ENCODE assay signal across 16 mouse cellular contexts in the genomic region with DNA sequence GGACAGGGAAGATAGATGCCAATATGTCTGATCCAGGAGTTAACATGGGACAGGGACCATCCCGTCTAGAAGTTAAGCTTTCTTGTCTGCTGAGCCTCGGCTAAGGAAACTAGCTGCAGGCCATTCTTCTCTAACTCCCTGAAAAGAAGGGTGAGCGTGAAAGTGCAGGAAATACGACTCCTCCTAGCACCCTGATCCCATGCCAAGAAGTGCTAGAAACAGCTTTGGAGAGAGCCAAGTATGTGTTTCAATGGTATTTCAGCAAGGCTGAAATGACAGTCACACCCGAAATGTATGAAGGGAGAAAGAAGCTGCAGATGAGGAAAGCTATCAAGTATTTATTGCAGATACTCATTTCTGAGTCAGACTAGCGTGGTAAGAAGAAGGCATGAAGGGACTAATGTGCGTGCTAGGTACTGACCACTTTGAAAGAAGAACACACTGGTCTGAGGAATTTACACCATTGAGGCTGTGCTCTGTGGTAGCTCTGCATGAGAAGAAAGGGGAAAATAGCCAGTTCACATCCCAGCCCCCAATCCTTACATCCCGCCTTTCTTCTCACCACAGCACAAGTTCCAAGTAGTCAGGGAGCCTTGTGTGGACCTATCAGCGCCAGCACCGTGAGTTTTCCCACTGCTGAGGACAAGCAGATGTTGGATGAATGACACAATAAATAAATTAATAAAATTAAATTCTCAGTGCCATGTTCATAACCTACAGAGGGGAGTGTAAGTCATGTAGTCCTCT. TPM values are rescaled to one million over a fixed set of nuclear protein-coding genes. Genes with fewer than 3 reads are reported as not detected.
DNase-seq lines count a peak whose midpoint lies in the region; ATAC-seq and TF ChIP-seq lines count a peak whose summit lies in the region.
"Had no signal": no experiment of that assay in that cellular context is flagged by ENCODE, and none has a peak within 500 bp of the region (broad histone marks: within the 10 kb centered on the region; RNA-seq: fewer than 3 reads in every experiment).

No protein-coding gene starts in this region.

- no peak overlapping the region for H3K27ac ChIP-seq in hindbrain, postnatal 0 days
- H3K27ac ChIP-seq in hindbrain, embryonic 13.5 days = no peak overlapping the region
- H3K27ac ChIP-seq in embryonic fibroblast, embryonic 13.5 days (ENCODE audit: insufficient read depth, low read length) = peak overlapping the region; percentile 98
- peak overlapping the region; percentile 69 for H3K27ac ChIP-seq in lung, embryonic 15.5 days
- no peak overlapping the region for H3K27ac ChIP-seq in forebrain, embryonic 14.5 days (ENCODE audit: low read depth, low read length)
- H3K27ac ChIP-seq: embryonic facial prominence, embryonic 12.5 days; hindbrain, embryonic 15.5 days; liver, embryonic 14.5 days; midbrain, embryonic 13.5 days had no signal

- WGBS in hindbrain, postnatal 0 days = 55% methylated on average over 10 of the region's 10 CpGs
- 70% methylated on average over 10 of the region's 10 CpGs for WGBS in hindbrain, embryonic 13.5 days
- WGBS in lung, embryonic 15.5 days = 36% methylated on average over 10 of the region's 10 CpGs
- 69% methylated on average over 10 of the region's 10 CpGs for WGBS in forebrain, embryonic 14.5 days

- DNase-seq in hindbrain, postnatal 0 days (ENCODE audit: low spot score) = peak; percentile 21
- peak; percentile 40 for DNase-seq in Muller cell, postnatal 12 days (ENCODE audit: inconsistent ontology term)
- DNase-seq in layer of hippocampus, postnatal 25 days (ENCODE audit: extremely low spot score in 1 of 2, low spot score in 1 of 2) = no peak
- no peak for DNase-seq in forebrain, embryonic 14.5 days (ENCODE audit: low spot score)
- no peak for DNase-seq in embryo, embryonic 11 days
- DNase-seq: cerebellum, adult 18-20 months; layer of hippocampus, postnatal 36 days; thymus, adult 18-20 months had no signal

- ATAC-seq in hindbrain, postnatal 0 days = no peak
- no peak for ATAC-seq in hindbrain, embryonic 13.5 days (ENCODE audit: low FRiP score)
- ATAC-seq in lung, embryonic 15.5 days (ENCODE audit: borderline replicate concordance, extremely low read depth, low FRiP score, low TSS enrichment) = peak; percentile 86
- no peak for ATAC-seq in forebrain, embryonic 14.5 days
- ATAC-seq: midbrain, embryonic 13.5 days had no signal

- H3K4me3 ChIP-seq in hindbrain, postnatal 0 days (ENCODE audit: low read length) = no peak overlapping the region
- H3K4me3 ChIP-seq in hindbrain, embryonic 13.5 days = no peak overlapping the region
- H3K4me3 ChIP-seq in embryonic fibroblast, embryonic 13.5 days (ENCODE audit: insufficient read depth, low read length) = no peak overlapping the region
- H3K4me3 ChIP-seq in lung, embryonic 15.5 days = no peak overlapping the region
- H3K4me3 ChIP-seq in forebrain, embryonic 14.5 days (ENCODE audit: low read depth, low read length) = no peak overlapping the region
- H3K4me3 ChIP-seq: embryonic facial prominence, embryonic 12.5 days; hindbrain, embryonic 15.5 days; midbrain, embryonic 13.5 days had no signal

- TF ChIP-seq POLR2A in embryonic fibroblast, embryonic 13.5 days (IDR thresholded peaks at IDR 0.05; ENCODE audit: low read depth, low read length) = no peak

- H3K4me1 ChIP-seq in hindbrain, postnatal 0 days (ENCODE audit: insufficient read depth, low read length) = no peaks in the 10 kb centered on the region
- no peaks in the 10 kb centered on the region for H3K4me1 ChIP-seq in hindbrain, embryonic 13.5 days (replicated peaks)
- H3K4me1 ChIP-seq in embryonic fibroblast, embryonic 13.5 days (ENCODE audit: control insufficient read depth, insufficient read depth, low read length) = peaks cover 16% of the 10 kb centered on the region
- peaks cover 14% of the 10 kb centered on the region for H3K4me1 ChIP-seq in lung, embryonic 15.5 days
- no peaks in the 10 kb centered on the region for H3K4me1 ChIP-seq in forebrain, embryonic 14.5 days (ENCODE audit: control insufficient read depth, insufficient read depth, low read length)
- H3K4me1 ChIP-seq: embryonic facial prominence, embryonic 12.5 days; hindbrain, embryonic 15.5 days; midbrain, embryonic 13.5 days had no signal

- no peak overlapping the region for H3K4me2 ChIP-seq in hindbrain, postnatal 0 days (ENCODE audit: low read depth, low read length)
- no peak overlapping the region for H3K4me2 ChIP-seq in hindbrain, embryonic 13.5 days
- peak overlapping the region; percentile 30; the same call in 1 of the 2 replicates for H3K4me2 ChIP-seq in lung, embryonic 15.5 days
- H3K4me2 ChIP-seq in forebrain, embryonic 14.5 days (ENCODE audit: low read length) = no peak overlapping the region
- H3K4me2 ChIP-seq: embryonic facial prominence, embryonic 12.5 days; hindbrain, embryonic 15.5 days; midbrain, embryonic 13.5 days had no signal

- no peak for TF ChIP-seq CTCF in hindbrain, postnatal 0 days (IDR thresholded peaks at IDR 0.05; ENCODE audit: low read depth)
- TF ChIP-seq CTCF in embryonic fibroblast, embryonic 13.5 days (IDR thresholded peaks at IDR 0.05; ENCODE audit: borderline replicate concordance, insufficient read depth, low read length) = no peak

- H3K36me3 ChIP-seq in hindbrain, postnatal 0 days (ENCODE audit: insufficient read depth, low read length) = no peaks in the 10 kb centered on the region
- H3K36me3 ChIP-seq in hindbrain, embryonic 13.5 days = no peaks in the 10 kb centered on the region
- H3K36me3 ChIP-seq in lung, embryonic 15.5 days = no peaks in the 10 kb centered on the region
- H3K36me3 ChIP-seq in forebrain, embryonic 14.5 days (ENCODE audit: control insufficient read depth, insufficient read depth, low read length) = no peaks in the 10 kb centered on the region
- H3K36me3 ChIP-seq: embryonic facial prominence, embryonic 12.5 days; hindbrain, embryonic 15.5 days; midbrain, embryonic 13.5 days had no signal

- no peaks in the 10 kb centered on the region for H3K27me3 ChIP-seq in hindbrain, postnatal 0 days (ENCODE audit: insufficient read depth, low read length)
- H3K27me3 ChIP-seq in hindbrain, embryonic 13.5 days = no peaks in the 10 kb centered on the region
- H3K27me3 ChIP-seq in lung, embryonic 15.5 days = no peaks in the 10 kb centered on the region
- H3K27me3 ChIP-seq in forebrain, embryonic 14.5 days (replicated peaks; ENCODE audit: control insufficient read depth, insufficient read depth, low read length) = no peaks in the 10 kb centered on the region
- H3K27me3 ChIP-seq: embryonic facial prominence, embryonic 12.5 days; hindbrain, embryonic 15.5 days; midbrain, embryonic 13.5 days had no signal

- H3K9me3 ChIP-seq in hindbrain, postnatal 0 days (ENCODE audit: low read length) = no peaks in the 10 kb centered on the region
- H3K9me3 ChIP-seq in hindbrain, embryonic 13.5 days = no peaks in the 10 kb centered on the region
- H3K9me3 ChIP-seq in lung, embryonic 15.5 days = no peaks in the 10 kb centered on the region
- no peaks in the 10 kb centered on the region for H3K9me3 ChIP-seq in forebrain, embryonic 14.5 days (replicated peaks; ENCODE audit: control insufficient read depth, low read length)
- H3K9me3 ChIP-seq: embryonic facial prominence, embryonic 12.5 days; hindbrain, embryonic 15.5 days; midbrain, embryonic 13.5 days had no signal

- H3K9ac ChIP-seq in hindbrain, postnatal 0 days (replicated peaks; ENCODE audit: low read length) = no peak overlapping the region
- no peak overlapping the region for H3K9ac ChIP-seq in hindbrain, embryonic 13.5 days
- no peak overlapping the region for H3K9ac ChIP-seq in lung, embryonic 15.5 days
- H3K9ac ChIP-seq in forebrain, embryonic 14.5 days (ENCODE audit: low read length) = no peak overlapping the region
- H3K9ac ChIP-seq: embryonic facial prominence, embryonic 12.5 days; hindbrain, embryonic 15.5 days; liver, embryonic 14.5 days; midbrain, embryonic 13.5 days had no signal

RNA-seq across cellular contexts. Expression of a gene that starts 33.0 kb away (rescaled TPM):
- 1.6 and 2.4 TPM in 2 replicates for total RNA-seq in hindbrain, postnatal 0 days (2014; rRNA removed)
- polyA plus RNA-seq in hindbrain, postnatal 0 days (2015; fragmentation: Nextera tagmentation; extraction: Ambion mirVana) = 4.0 and 4.5 TPM in 2 replicates
- polyA plus RNA-seq in hindbrain, embryonic 13.5 days (2015; fragmentation: Nextera tagmentation; extraction: Ambion mirVana) = 6.1 and 9.0 TPM in 2 replicates
- polyA plus RNA-seq in embryonic fibroblast, embryonic 13.5 days (2011; ENCODE audit: insufficient read length, low read depth, missing spikeins) = 101 and 125 TPM in 2 replicates
- 39.7 and 41.2 TPM in 2 replicates for polyA plus RNA-seq in lung, embryonic 15.5 days (2015; fragmentation: Nextera tagmentation; extraction: Ambion mirVana)
- under 1 TPM; 0.61 to 0.69 TPM for total RNA-seq in layer of hippocampus, postnatal 25 days (2021)
- 6.4 and 7.0 TPM in 2 replicates for polyA plus RNA-seq in forebrain, embryonic 14.5 days (2014; fragmentation: Nextera tagmentation; extraction: Ambion mirVana)
- total RNA-seq: neutrophil, adult 5-6 weeks had no signal

RNA-seq across cellular contexts. Expression of a gene that starts 57.4 kb away (rescaled TPM):
- not detected in 2 replicates for total RNA-seq in hindbrain, postnatal 0 days (2014; rRNA removed)
- not detected in 2 replicates for polyA plus RNA-seq in hindbrain, postnatal 0 days (2015; fragmentation: Nextera tagmentation; extraction: Ambion mirVana)
- polyA plus RNA-seq in hindbrain, embryonic 13.5 days (2015; fragmentation: Nextera tagmentation; extraction: Ambion mirVana) = not detected in 2 replicates
- not detected in 2 replicates for polyA plus RNA-seq in embryonic fibroblast, embryonic 13.5 days (2011; ENCODE audit: insufficient read length, low read depth, missing spikeins)
- polyA plus RNA-seq in lung, embryonic 15.5 days (2015; fragmentation: Nextera tagmentation; extraction: Ambion mirVana) = not detected in 2 replicates
- not detected for total RNA-seq in layer of hippocampus, postnatal 25 days (2021)
- not detected in 2 replicates for polyA plus RNA-seq in forebrain, embryonic 14.5 days (2014; fragmentation: Nextera tagmentation; extraction: Ambion mirVana)
- total RNA-seq: layer of hippocampus, postnatal 36 days; neutrophil, adult 5-6 weeks had no signal
- polyA plus RNA-seq: embryonic facial prominence, embryonic 12.5 days; hindbrain, embryonic 15.5 days; midbrain, embryonic 13.5 days had no signal

Comparison
In these comparisons a context has a peak if more than half of its experiments do, and no peak if none do; other contexts are left out.
1. DNase-seq: peak in hindbrain, postnatal 0 days (single experiment) and Muller cell, postnatal 12 days (single experiment); none in layer of hippocampus, postnatal 25 days (0 of 2), forebrain, embryonic 14.5 days (single experiment) and embryo, embryonic 11 days (single experiment).
2. H3K27ac ChIP-seq: peak in embryonic fibroblast, embryonic 13.5 days (single experiment) and lung, embryonic 15.5 days (single experiment); none in hindbrain, postnatal 0 days (single experiment), hindbrain, embryonic 13.5 days (single experiment) and forebrain, embryonic 14.5 days (single experiment).